Mouse (Mus musculus) gastrocnemius, adult 2 months (tissue): ENCODE data around the gene Gm20388. TPM values are rescaled to one million over a fixed set of nuclear protein-coding genes. Genes with fewer than 3 reads are reported as not detected.

Experiments used
- DNase-seq: peaks from one replicate; pipeline ENCODE4 v3.0.0; 2022
- H3K27ac ChIP-seq: fragments of 200-600 bp; 2 replicates; pipeline ENCODE4 v1.8.1; 2022; ENCODE audit warnings: mild to moderate bottlenecking
- H3K4me3 ChIP-seq: fragments of 200-600 bp; 2 replicates; pipeline ENCODE4 v1.8.1; 2022; ENCODE audit warnings: mild to moderate bottlenecking, moderate library complexity
- CTCF ChIP-seq: fragments of 200-600 bp; IDR thresholded peaks from 2 replicates; pipeline ENCODE4 v1.8.1; 2022; ENCODE audit warnings: antibody characterized with exemption, mild to moderate bottlenecking, moderate library complexity
- intact Hi-C: fragments of 180-260 bp; cut with DNase I; formaldehyde crosslinking; loops from one replicate; pipeline ENCODE4 v1.15.1; 2025
- total RNA-seq, 2 experiments: library from RNA; stranded (reverse); gene quantifications; 2 replicates each; pipeline ENCODE4 v1.2.3; 2021

Gm20388 gene
- total RNA-seq, 2 experiments from 2014 or later: 6.1 to 15.0 TPM

GRCm38 (mm10) chr8:120554466-120555039, 643.9 kb downstream of the Gm20388 start:
- H3K27ac ChIP-seq: peak overlapping the region; percentile 81
- TF ChIP-seq CTCF: no peak
- H3K4me3 ChIP-seq: peak overlapping the region; percentile 19; the same call in 1 of the 2 replicates
- DNase-seq: peak; percentile 74
- intact Hi-C loops: no loop called here

DNA sequence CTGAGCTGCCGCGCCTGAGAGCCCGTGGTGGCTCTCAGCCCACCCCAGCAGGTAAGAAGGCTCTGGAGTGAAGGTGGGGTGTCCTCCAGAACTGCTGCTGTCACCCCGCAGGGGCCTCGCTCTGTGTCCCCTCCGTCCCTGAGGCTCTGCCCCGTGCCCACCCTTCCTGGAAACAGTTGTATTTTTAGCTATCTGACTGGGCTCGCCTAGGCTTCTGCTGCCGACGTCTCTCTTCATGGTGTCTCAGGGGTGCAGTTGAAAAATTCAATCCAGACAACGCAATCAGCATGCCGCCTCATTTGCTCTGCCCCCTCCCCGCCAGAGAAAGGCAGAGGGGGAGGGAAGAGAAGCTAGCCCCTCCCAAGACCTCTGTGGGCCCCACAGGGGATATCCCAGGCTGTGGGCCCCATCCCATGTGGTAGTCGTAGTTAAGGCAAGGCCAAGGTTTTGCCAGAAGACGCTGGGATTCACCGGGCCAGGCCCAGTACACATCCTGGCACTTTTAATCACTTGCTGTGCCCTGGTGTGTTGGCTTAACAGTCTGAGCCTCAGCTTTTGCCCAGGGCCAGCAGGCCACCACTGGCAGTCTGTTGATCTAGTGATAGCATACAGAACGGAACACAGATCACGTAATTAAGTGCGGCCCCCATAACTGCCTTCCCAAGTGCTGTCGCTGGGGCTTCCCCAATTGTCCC, 645.7 kb downstream of the Gm20388 start:
- Histone ChIP-seq H3K4me3 (peak overlapping the region; percentile 47), H3K27ac (peak overlapping the region; percentile 81)
- intact Hi-C loops: no loop called here
- no peak for TF ChIP-seq CTCF
- no peak for DNase-seq

DNA sequence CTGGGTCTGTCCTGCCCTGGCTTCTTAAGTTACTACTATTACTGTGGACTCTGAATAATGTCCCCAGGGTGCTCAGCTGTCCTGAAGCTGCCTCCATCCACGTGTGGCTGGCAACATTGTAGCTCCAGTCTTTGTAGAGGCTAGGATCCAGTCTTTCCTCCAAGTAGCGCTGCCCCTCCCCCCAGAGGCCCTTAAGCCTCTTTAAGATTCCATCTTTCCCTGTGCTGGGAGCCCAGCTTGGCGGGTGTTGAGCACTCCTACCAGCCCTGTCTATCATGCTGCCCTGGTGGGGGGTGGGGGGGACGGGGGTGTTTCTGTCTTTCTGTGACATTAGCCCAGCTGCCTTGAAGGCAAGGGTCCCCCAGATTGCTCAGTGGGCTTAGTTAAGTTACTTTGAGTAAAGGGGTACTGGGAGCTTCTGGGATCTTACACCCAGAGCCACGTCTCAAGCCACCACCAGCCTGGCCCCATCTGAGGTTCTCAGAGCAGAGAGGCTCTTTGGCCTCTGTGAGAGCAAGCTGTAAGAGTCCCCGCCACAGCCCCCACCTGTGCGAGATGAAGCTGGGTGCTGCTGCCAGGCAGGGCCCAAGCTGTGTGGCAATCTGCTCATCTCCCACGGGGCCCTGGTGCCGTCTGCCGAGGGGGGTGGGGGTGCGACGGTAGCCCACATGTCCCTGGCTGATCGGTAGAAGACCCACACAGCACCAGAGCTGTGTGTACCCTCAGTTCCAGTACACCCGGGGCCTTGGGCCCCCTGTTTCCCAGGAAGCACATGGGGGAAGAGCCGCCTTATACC, 646.7 kb downstream of the Gm20388 start:
- intact Hi-C loops: no loop called here
- peak overlapping the region; percentile 81 for H3K27ac ChIP-seq
- peak; percentile 65 for DNase-seq

DNA sequence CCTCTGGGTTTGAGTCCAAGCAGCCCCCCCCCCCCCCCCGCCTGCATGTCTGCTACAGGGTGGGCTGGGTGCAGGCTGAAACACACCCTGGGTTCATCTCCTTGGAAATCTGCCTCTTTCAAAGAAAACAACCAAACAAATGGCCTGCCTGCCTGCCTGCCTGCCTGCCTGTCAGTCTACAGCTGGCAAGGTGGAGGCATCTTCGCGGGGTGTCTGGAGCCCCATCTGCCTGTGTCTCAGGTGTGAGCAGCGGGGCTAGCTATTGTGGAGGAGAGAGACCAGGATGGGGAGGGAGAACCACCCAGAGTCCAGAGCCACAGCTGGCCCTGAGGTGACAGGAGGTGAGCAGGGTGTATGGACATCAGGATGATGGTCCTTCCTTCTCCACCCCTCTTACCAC, 647.5 kb downstream of the Gm20388 start:
- H3K4me3 ChIP-seq: no peak overlapping the region
- H3K27ac ChIP-seq: no peak overlapping the region
- intact Hi-C loops: no loop called here
- no peak for TF ChIP-seq CTCF
- no peak for DNase-seq

More for the DNA sequence above, 646.7 kb downstream of the Gm20388 start:
- no peak overlapping the region for H3K4me3 ChIP-seq
- no peak for TF ChIP-seq CTCF

- Histone ChIP-seq H3K27ac (0 out of 2 replicates have a peak overlapping the region, but pooled peaks have one; percentile 1), H3K4me3 (no peak overlapping the region)
- intact Hi-C loops: no loop called here
- no peak for TF ChIP-seq CTCF
- DNase-seq: no peak
Measured at GRCm38 (mm10) chr8:120559654-120560053, 649.0 kb downstream of the Gm20388 start.

DNA sequence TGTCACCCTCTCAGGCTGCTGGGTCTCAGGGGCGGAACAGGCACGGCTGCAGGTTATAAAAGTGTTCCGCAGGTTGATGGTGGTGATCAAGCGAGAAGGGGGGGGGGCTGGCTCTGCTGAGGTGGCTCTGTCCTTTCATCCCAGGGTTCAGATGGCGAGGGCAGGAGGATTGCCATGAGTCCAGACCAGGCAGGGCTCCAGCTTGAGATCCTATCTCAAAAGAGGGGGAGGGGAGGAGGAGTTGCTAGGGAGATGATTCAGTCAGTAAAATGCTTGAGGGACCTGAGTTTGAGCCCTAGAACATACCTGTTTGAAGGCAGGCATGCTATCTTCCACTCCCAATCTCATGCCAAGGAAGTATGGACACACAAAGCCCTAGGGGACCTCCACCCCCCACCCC, 649.9 kb downstream of the Gm20388 start:
- no peak for DNase-seq
- H3K27ac ChIP-seq: no peak overlapping the region
- intact Hi-C loops: no loop called here
- TF ChIP-seq CTCF: no peak
- H3K4me3 ChIP-seq: no peak overlapping the region

DNA sequence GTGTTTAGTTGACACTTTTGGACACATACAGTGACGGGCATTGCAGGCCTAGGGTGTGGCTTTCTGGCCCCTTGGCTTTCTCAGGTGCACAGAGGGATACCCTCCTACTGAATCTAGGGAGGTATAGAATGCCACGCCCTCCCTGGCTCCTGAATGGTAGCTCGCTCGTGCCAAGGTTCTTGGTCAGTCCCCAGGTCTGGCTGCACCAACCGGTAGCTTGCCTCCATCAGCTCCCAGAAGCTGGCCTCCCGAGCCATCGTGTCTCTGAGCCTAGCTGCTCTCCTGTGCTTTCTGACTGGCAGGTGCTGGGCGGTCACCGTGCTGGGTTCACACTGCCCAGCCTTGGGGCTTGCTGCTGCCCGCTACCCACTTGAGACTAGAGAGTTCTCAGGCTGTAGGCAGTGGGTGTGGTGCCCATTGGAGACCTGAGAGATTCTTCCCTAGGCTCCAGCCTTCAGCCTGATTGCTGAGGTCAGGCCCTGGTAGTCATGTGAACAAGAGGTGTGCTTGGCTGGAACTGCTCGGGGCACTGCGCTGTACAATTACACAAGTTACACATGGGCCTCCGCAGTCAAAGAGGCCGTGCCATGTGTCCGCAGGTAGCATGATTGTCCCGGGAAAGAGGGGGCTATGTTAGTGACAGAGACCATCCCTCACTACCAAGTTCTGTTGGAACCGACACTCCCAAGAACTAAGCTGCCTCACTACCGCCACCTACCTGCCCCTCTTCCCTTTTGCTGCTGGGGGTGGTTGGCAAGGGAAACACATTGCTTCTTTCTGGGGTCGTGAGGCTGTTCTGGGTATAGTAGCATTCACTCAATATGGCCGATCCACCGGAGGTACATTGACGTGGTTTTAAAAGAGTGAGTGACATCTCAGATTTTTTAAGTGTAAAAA, 651.1 kb downstream of the Gm20388 start:
- Histone ChIP-seq H3K27ac (peak overlapping the region; percentile 24; the same call in 1 of the 2 replicates), H3K4me3 (no peak overlapping the region)
- no peak for DNase-seq
- peak; percentile 55 for TF ChIP-seq CTCF
- intact Hi-C loops: no loop called here

DNA sequence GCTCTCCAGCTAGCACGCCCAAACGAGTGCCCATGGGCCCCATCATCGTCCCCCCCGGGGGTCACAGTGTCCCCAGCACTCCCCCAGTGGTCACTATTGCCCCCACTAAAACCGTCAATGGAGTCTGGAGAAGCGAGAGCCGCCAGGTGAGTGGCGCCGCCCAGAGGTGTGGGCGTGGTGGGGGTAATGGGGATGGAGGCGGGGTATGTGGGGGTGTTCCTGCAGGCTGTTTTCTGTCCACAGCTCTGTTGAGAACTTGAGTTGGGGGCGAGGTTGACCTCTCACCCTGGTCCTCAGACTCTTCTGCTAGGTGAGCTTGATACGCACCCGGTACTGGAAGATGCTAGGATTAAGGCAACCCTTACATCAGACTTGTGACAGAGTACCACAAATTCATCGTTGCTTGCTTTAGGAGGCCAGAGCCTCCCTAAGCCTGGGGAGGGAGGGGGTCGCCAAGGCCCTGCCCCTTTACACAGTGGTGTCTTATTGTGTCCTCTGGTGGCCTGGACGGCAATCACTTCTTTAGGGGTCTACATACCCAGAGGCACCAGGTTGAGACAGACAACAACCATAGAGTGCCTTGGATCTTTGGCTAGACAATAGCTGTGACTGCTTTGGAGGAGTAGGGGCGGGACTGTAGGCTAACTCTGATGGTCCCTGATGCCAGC, 652.2 kb downstream of the Gm20388 start:
- no peak for TF ChIP-seq CTCF
- no peak overlapping the region for H3K4me3 ChIP-seq
- H3K27ac ChIP-seq: peak overlapping the region; percentile 71
- no peak for DNase-seq
- intact Hi-C loops: no loop called here

DNA sequence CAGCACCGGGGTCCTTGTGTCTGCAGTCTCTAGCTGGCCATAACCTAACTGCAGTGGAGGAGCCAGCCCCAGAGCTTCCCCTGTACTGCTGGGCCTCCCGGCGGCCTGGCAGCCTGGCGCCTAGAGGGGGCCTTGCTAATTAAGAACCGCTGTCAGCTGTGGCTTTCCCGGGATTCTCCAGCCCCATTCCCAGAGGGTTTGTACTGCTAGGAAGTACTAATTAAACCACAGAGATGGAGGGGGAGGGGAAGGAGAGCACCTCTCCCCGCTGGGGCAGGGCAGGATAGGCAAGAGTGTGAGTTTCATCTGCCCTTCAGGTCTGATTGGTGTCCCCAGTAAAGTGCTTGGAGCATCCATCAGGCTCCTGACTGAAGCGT, 652.7 kb downstream of the Gm20388 start:
- H3K27ac ChIP-seq: peak overlapping the region; percentile 71
- DNase-seq: no peak
- no peak for TF ChIP-seq CTCF
- peak overlapping the region; percentile 42 for H3K4me3 ChIP-seq
- intact Hi-C loops: no loop called here

DNA sequence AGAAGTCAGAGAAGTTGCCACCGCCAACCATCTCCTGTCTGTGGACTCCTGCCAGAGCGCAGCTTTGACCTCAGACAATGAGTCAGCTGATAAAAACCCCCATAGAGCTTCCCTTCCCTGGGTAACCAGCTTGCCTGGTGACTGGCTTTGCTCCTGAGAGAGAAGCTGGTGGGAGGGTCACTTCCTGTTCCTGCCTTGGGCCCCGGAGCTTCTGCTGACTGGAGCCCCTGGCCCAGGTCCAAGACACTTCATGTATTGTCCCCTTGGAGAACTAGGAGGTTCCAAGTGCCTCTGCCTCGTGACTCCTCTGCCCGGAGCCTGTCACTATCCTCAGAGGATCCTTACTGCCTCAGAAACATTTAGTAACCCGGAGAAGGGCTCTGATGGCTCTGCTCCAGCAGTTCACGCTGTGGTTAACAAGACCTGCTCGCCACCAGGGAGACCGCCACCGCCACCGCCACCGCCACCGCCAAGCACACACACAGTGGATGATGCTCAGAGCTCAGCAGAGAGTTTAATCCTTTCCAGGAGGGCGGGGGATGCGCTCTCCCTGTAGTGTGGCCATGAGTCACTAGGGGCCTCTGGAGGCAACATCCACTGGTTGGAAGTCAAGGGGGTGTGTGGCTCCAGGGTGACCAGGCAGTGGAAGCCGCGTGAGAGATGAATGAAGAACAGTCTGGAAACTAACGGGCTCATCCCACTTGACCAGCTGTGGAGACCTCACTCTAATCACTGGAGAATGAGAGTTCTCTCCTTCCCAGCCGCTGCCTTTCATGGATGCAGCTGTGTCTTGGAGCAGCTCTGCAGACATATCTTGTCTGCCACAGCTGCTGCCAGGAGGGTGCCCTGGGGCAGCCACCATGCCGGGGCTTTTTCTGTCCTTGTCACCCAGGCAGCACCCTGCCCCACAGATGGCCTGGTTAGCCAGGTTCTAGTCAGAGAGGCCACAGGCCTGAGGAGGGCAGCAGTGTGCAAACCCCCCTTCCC, 653.5 kb downstream of the Gm20388 start:
- peak; percentile 87 for DNase-seq
- intact Hi-C loops: no loop called here
- Histone ChIP-seq H3K4me3 (peak overlapping the region; percentile 42), H3K27ac (peak overlapping the region; percentile 71)
- no peak; the same call in 1 of the 2 replicates for TF ChIP-seq CTCF
